Mouse (Mus musculus) forebrain, postnatal 0 days (tissue): Measurements from ENCODE around the gene Wdr61. TPM values are rescaled to one million over a fixed set of nuclear protein-coding genes. Genes with fewer than 3 reads are reported as not detected.

Experiments used
- ATAC-seq: fragments of 200-750 bp; cut with Nextera tagmentation; 2 replicates; pipeline ENCODE4 v1.8.0; 2017; ENCODE audit warnings: mild to moderate bottlenecking, moderate library complexity
- DNase-seq: peaks from one replicate; pipeline ENCODE4 v3.0.0-alpha.2; 2015
- H3K27ac ChIP-seq: fragments of 300-500 bp; sonication (generic); 2 replicates; pipeline ENCODE4 v1.5.1; 2014; ENCODE audit warnings: low read depth, mild to moderate bottlenecking, antibody characterized with exemption, low read length, moderate library complexity, mixed read lengths
- H3K27me3 ChIP-seq: fragments of 300-500 bp; sonication (generic); 2 replicates; pipeline ENCODE4 v1.6.1; 2014; ENCODE audit warnings: mild to moderate bottlenecking, low read length, mixed read lengths; ENCODE audit not compliant: insufficient read depth
- H3K36me3 ChIP-seq: fragments of 300-500 bp; sonication (generic); 2 replicates; pipeline ENCODE4 v1.6.1; 2014; ENCODE audit warnings: mild to moderate bottlenecking, moderate library complexity; ENCODE audit not compliant: insufficient read depth
- H3K4me1 ChIP-seq: fragments of 300-500 bp; sonication (generic); 2 replicates; pipeline ENCODE4 v1.6.1; 2014; ENCODE audit warnings: antibody characterized with exemption; ENCODE audit not compliant: insufficient read depth
- H3K4me2 ChIP-seq: fragments of 300-500 bp; sonication (generic); 2 replicates; pipeline ENCODE4 v1.6.1; 2014; ENCODE audit warnings: low read depth, mild to moderate bottlenecking, moderate library complexity
- H3K4me3 ChIP-seq: fragments of 300-500 bp; sonication (generic); 2 replicates; pipeline ENCODE4 v1.5.1; 2014; ENCODE audit warnings: low read depth, low read length, mixed read lengths
- H3K9ac ChIP-seq: fragments of 300-500 bp; sonication (generic); 2 replicates; pipeline ENCODE4 v1.6.1; 2014; ENCODE audit warnings: mild to moderate bottlenecking
- H3K9me3 ChIP-seq: fragments of 300-500 bp; sonication (generic); 2 replicates; pipeline ENCODE4 v1.6.1; 2016; ENCODE audit warnings: low read length
- CTCF ChIP-seq: sonication (generic); IDR thresholded peaks from 2 replicates; pipeline ENCODE4 v1.5.1; 2016; ENCODE audit warnings: antibody characterized with exemption, control low read depth, low read depth
- WGBS: fragments of 180-500 bp; shearing (Covaris S2); extraction: QIAGEN DNeasy Blood & Tissue Kit; methylation state at CpG from one replicate; pipeline ENCODE4 v1.1.7; 2014; 5-methylcytosine and 5-hydroxymethylcytosine counted together
- polyA plus RNA-seq: library from polyadenylated mRNA; unstranded; fragments of >200 nt; fragmentation: Nextera tagmentation; extraction: Ambion mirVana; gene quantifications from 2 replicates; pipeline ENCODE4 v1.2.1, GENCODE M21; 2015
- total RNA-seq: library from RNA; depleted of rRNA; stranded (reverse); fragments of >200 nt; gene quantifications from 2 replicates; pipeline ENCODE4 v1.2.3, GENCODE M21; 2014

Gene Wdr61
- total and polyA plus RNA-seq, 2 experiments from 2014 or later, result 69.0 to 93.2 TPM

DNA sequence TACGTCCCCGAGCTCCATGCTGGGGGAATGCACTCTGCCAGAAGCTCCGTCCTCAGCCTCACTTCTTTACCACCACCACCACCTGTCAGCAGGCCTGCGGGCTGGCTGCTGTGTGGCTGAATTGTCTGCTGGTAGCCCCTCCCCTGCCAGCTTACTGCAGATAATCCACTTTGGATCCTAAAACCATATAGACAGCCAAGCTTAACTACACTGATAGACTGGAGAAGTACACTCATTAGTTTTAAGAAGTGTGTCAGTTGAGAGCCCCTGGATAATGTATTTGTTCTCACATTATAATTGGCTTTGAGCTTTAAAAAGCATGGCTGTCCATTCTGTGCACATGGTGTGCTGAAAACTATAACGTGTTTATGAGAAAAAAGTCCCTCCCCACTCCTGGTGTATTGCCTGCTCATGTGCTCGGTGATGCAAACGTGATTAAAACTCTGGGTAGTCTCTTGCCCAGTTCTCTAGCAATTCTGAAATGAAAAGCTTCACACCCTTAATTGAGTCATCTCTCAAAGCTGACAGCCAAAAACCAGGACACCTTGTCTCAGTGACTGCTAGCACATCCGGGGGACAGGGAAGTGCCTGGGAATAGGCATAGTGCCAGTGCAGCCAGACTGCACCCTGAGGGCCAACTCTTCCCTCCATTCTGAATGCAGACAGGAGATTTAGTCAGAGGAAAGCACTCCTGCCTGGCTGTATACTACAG is 26.9 kb downstream of the Wdr61 start:
- Histone ChIP-seq H3K9me3 (no peaks in the 10 kb centered on the region), H3K36me3 (peaks cover 28% of the 10 kb centered on the region), H3K4me1 (no peaks in the 10 kb centered on the region), H3K4me2 (no peak overlapping the region), H3K27ac (no peak overlapping the region), H3K9ac (no peak overlapping the region), H3K27me3 (no peaks in the 10 kb centered on the region), H3K4me3 (no peak overlapping the region)
- DNase-seq, result peak; percentile 33
- WGBS, result 29% methylated on average over 8 of the region's 8 CpGs
- no peak for TF ChIP-seq CTCF
- ATAC-seq, result peak; percentile 70

DNA sequence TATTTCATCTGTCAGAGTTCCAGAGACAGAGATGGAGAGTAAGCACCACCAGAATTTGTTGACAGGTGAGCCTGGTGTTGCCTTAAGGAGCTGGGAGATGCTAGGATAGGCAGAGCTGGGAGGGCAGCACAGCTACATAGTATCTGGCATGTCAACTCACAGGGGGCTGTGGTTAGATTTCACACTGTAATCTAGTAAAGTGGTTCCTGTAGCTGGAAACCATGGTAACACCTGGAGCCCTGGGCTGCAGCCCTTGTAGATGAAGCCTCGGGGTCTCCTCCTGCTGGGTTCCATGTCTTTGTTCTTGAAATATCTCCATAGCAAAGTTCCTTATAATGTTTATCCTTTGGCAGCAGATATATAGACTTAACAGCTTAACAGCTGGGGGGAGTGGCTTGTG is 28.8 kb downstream of the Wdr61 start:
- 0 out of 2 replicates have a peak, but pooled peaks have one; percentile 27 for ATAC-seq
- H3K4me1 ChIP-seq, result no peaks in the 10 kb centered on the region
- TF ChIP-seq CTCF, result no peak
- H3K27ac ChIP-seq, result no peak overlapping the region
- 71% methylated on average over 1 of the region's 1 CpGs for WGBS
- DNase-seq, result no peak
- H3K4me2 ChIP-seq, result no peak overlapping the region
- H3K9me3 ChIP-seq, result no peaks in the 10 kb centered on the region
- no peak overlapping the region for H3K4me3 ChIP-seq
- peaks cover 13% of the 10 kb centered on the region for H3K36me3 ChIP-seq
- no peak overlapping the region for H3K9ac ChIP-seq
- H3K27me3 ChIP-seq, result no peaks in the 10 kb centered on the region

DNA sequence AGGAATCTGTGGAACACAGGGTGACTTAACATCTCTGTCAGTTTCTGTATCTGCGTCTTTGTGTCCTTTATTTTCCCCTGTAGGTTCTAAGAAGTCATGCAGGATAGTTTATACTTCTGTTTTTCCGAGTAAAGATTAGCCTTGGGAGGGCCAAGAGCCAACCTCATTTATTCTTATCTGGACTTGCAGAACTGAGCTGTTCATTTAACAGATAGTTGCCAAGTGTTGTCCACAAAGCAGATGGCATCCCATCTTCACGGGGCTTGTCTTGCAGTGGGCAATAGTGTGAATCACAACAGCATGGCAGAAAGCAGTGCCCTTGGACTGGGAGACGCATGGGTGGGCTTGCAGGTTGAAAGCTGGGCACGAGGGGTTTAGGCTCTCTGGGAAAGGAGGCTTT is 30.0 kb downstream of the Wdr61 start:
- no peak overlapping the region for H3K9ac ChIP-seq
- ATAC-seq (no peak), DNase-seq (no peak)
- no peaks in the 10 kb centered on the region for H3K27me3 ChIP-seq
- 68% methylated on average over 5 of the region's 5 CpGs for WGBS
- H3K27ac ChIP-seq, result no peak overlapping the region
- no peaks in the 10 kb centered on the region for H3K9me3 ChIP-seq
- H3K36me3 ChIP-seq, result peaks cover 6% of the 10 kb centered on the region
- no peak overlapping the region for H3K4me3 ChIP-seq
- no peaks in the 10 kb centered on the region for H3K4me1 ChIP-seq
- TF ChIP-seq CTCF, result no peak
- no peak overlapping the region for H3K4me2 ChIP-seq

DNA sequence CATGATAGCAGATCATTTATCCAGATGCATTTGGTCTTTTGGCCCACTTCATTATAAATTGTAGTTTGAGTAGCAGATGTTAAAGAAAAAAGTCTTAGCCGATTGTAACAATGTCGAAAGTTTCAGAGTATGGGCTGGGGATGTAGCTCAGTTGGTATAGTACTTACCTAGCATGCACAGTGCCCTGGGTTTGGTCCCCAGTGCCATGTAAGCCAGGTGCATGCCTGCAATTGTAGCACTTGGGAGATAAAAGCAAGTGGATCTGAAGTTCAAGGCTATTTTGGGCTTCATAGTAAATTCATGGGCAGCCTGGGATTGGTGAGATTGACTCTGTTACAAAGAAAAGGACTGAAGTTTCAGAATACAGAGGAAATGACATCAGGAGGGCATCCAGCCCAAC is 31.7 kb downstream of the Wdr61 start:
- Histone ChIP-seq H3K4me1 (peaks cover 6% of the 10 kb centered on the region; the same call in 1 of the 2 replicates), H3K27me3 (no peaks in the 10 kb centered on the region), H3K27ac (no peak overlapping the region), H3K9ac (no peak overlapping the region), H3K36me3 (no peaks in the 10 kb centered on the region), H3K4me3 (no peak overlapping the region), H3K4me2 (no peak overlapping the region), H3K9me3 (no peaks in the 10 kb centered on the region)
- ATAC-seq (no peak), DNase-seq (no peak)
- TF ChIP-seq CTCF, result no peak
- 86% methylated on average over 2 of the region's 2 CpGs for WGBS

DNA sequence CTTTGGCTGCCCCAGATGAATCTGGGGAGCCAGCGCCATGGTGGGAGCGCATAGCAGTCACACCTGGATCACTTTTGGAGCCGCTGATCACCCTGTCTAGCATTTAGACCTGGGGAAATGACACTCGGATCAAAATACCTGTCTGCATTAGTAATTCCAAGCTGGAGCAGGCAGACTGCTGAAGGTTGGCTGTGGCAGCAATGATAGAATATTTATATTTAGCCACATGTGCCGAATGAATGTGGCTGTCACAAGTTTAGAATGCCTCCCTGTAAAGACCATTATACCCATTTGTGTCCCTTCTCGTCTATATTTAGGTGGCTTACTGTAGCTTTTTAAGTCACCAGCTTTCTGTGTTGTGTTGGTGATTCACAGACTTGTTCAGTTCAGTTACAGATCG is 33.6 kb downstream of the Wdr61 start:
- no peaks in the 10 kb centered on the region for H3K9me3 ChIP-seq
- ATAC-seq (no peak), DNase-seq (no peak)
- H3K27ac ChIP-seq, result no peak overlapping the region
- H3K4me2 ChIP-seq, result peak overlapping the region; percentile 97
- no peak for TF ChIP-seq CTCF
- no peaks in the 10 kb centered on the region for H3K27me3 ChIP-seq
- peaks cover 8% of the 10 kb centered on the region; the same call in 1 of the 2 replicates for H3K4me1 ChIP-seq
- no peaks in the 10 kb centered on the region for H3K36me3 ChIP-seq
- WGBS, result 83% methylated on average over 7 of the region's 7 CpGs
- no peak overlapping the region for H3K4me3 ChIP-seq
- H3K9ac ChIP-seq, result no peak overlapping the region

DNA sequence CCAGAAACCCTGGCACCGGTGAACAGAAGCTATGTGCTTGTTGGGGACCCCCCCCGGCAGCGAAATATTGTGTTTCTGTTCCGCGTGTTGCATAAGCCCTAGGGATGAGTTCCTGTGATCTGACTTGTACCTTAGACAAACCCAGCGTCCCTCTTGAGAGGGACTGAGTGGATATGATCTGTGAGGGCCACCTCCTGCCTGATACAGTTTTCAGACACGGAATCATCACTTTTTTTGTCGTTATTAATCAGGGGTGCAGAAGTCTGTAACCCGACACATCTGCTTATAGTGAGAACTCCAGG is 34.2 kb downstream of the Wdr61 start:
- no peak for DNase-seq
- no peak for TF ChIP-seq CTCF
- no peak for ATAC-seq

DNA sequence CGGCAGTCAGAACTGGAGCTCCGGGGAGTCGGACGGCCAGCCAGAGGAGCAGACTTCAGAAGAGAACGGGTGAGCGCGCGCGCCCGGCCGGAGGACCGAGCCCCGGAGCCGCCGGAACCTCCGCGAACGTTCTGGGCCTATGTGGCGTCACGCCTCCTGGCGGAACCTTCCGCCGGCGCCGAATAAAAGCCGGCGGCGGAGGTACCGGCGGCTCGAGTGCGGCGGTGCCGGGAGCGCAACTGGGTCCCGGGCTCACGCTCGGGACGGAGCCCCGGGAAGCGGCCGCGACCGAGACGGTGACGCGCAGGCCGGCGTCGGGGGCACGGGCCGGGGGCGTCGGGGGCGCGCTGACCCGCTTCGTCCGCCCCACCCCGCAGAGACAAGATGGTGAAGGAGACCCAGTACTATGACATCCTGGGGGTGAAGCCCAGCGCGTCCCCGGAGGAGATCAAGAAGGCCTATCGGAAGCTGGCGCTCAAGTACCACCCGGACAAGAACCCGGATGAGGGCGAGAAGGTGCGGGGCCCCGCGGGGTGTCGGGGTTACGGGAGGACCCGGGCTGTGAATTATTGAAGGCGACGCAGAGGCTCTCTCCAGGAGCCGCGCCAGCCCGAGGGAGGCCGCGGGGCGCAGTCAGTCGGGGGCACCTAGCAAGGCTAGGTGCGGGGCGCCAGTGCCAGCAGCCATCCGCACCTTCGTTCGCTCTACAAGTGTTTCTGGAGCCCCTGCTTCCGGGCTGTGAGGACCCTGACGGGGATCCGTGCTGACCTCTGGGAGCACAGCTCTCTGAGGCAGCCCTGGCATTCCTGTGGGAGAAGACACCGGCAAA is 34.8 kb downstream of the Wdr61 start:
- peak; percentile 92 for DNase-seq
- H3K27ac ChIP-seq, result peak overlapping the region; percentile 60
- 2% methylated on average over 91 of the region's 92 CpGs for WGBS

More for the DNA sequence above, 34.2 kb downstream of the Wdr61 start:
- Histone ChIP-seq H3K27me3 (no peaks in the 10 kb centered on the region), H3K27ac (no peak overlapping the region), H3K9me3 (no peaks in the 10 kb centered on the region), H3K36me3 (no peaks in the 10 kb centered on the region), H3K4me1 (peaks cover 8% of the 10 kb centered on the region; the same call in 1 of the 2 replicates), H3K4me2 (peak overlapping the region; percentile 97), H3K9ac (peak overlapping the region; percentile 83), H3K4me3 (peak overlapping the region; percentile 85)
- WGBS, result 33% methylated on average over 9 of the region's 9 CpGs

More for the DNA sequence above, 34.8 kb downstream of the Wdr61 start:
- Histone ChIP-seq H3K9me3 (no peaks in the 10 kb centered on the region), H3K4me1 (peaks cover 8% of the 10 kb centered on the region; the same call in 1 of the 2 replicates), H3K9ac (peak overlapping the region; percentile 83), H3K36me3 (no peaks in the 10 kb centered on the region), H3K27me3 (no peaks in the 10 kb centered on the region), H3K4me2 (peak overlapping the region; percentile 97), H3K4me3 (peak overlapping the region; percentile 85)
- peak; percentile 24; the same call in 1 of the 2 replicates for TF ChIP-seq CTCF
- peak; percentile 88 for ATAC-seq
